Mouse (Mus musculus) myocyte (in vitro differentiated cells): ENCODE results near the gene Ldb1. TPM values are rescaled to one million over a fixed set of nuclear protein-coding genes. Genes with fewer than 3 reads are reported as not detected.

Source experiments
- H3K27me3 ChIP-seq: one replicate; pipeline ENCODE4 v1.6.1; 2011; ENCODE audit not compliant: control insufficient read depth, insufficient read depth, insufficient read length
- H3K36me3 ChIP-seq: one replicate; pipeline ENCODE4 v1.6.1; 2011; ENCODE audit not compliant: control insufficient read depth, insufficient read depth
- H3K4me2 ChIP-seq: one replicate; pipeline ENCODE4 v1.6.1; 2011; ENCODE audit warnings: low read depth, control low read depth
- H3K4me3 ChIP-seq: one replicate; pipeline ENCODE4 v1.5.1; 2011; ENCODE audit warnings: mild to moderate bottlenecking, control low read depth, moderate library complexity
- H3K79me2 ChIP-seq: one replicate; pipeline ENCODE4 v1.6.1; 2011; ENCODE audit not compliant: control insufficient read depth, insufficient read depth
- H3ac ChIP-seq: one replicate; pipeline ENCODE4 v1.6.1; 2011; ENCODE audit not compliant: control insufficient read depth, insufficient read length
- CEBPB ChIP-seq: IDR thresholded peaks from 2 replicates; pipeline ENCODE4 v1.6.1; 2011; ENCODE audit warnings: mild to moderate bottlenecking, moderate library complexity; ENCODE audit not compliant: poor library complexity, insufficient read depth, severe bottlenecking
- E2F4 ChIP-seq: IDR thresholded peaks from one replicate; pipeline ENCODE4 v1.6.1; 2011; ENCODE audit warnings: mild to moderate bottlenecking, control low read depth, moderate library complexity; ENCODE audit not compliant: insufficient read depth
- MAX ChIP-seq: IDR thresholded peaks from one replicate; pipeline ENCODE4 v1.6.1; 2011; ENCODE audit warnings: low read depth, mild to moderate bottlenecking, control low read depth
- MYOD1 ChIP-seq, 3 experiments: IDR thresholded peaks; one replicate each; pipeline ENCODE4 v1.6.1; 2011; ENCODE audit warnings: control low read depth in 2 of 3, low read depth in 2 of 3, mild to moderate bottlenecking in 2 of 3, moderate library complexity in 1 of 3; ENCODE audit not compliant: insufficient read length in 2 of 3, control insufficient read depth in 1 of 3
- MYOG ChIP-seq, 3 experiments: IDR thresholded peaks; one replicate each; pipeline ENCODE4 v1.6.1; 2011; ENCODE audit warnings: control low read depth in 2 of 3, low read depth in 2 of 3, mild to moderate bottlenecking in 2 of 3; ENCODE audit not compliant: insufficient read length in 2 of 3, control insufficient read depth in 1 of 3, insufficient read depth in 1 of 3
- POLR2A ChIP-seq: IDR thresholded peaks from one replicate; pipeline ENCODE4 v1.6.1; 2011; ENCODE audit warnings: low read depth, mild to moderate bottlenecking, control low read depth, moderate library complexity; ENCODE audit not compliant: insufficient read length
- POLR2AphosphoS2 ChIP-seq: IDR thresholded peaks from one replicate; pipeline ENCODE4 v1.6.1; 2011; ENCODE audit warnings: low read depth, control low read depth; ENCODE audit not compliant: insufficient read length
- REST ChIP-seq: IDR thresholded peaks from one replicate; pipeline ENCODE4 v1.6.1; 2011; ENCODE audit warnings: mild to moderate bottlenecking, control low read depth, moderate library complexity; ENCODE audit not compliant: insufficient read depth, insufficient read length
- SRF ChIP-seq: IDR thresholded peaks from one replicate; pipeline ENCODE4 v1.6.1; 2011; ENCODE audit warnings: low read depth; ENCODE audit not compliant: control insufficient read depth, insufficient read length
- TCF12 ChIP-seq: IDR thresholded peaks from one replicate; pipeline ENCODE4 v1.6.1; 2011; ENCODE audit warnings: mild to moderate bottlenecking, control low read depth; ENCODE audit not compliant: poor library complexity, insufficient read depth, severe bottlenecking
- TCF3 ChIP-seq: IDR thresholded peaks from one replicate; pipeline ENCODE4 v1.6.1; 2011; ENCODE audit warnings: low read depth, control low read depth; ENCODE audit not compliant: insufficient read length
- USF1 ChIP-seq: IDR thresholded peaks from one replicate; pipeline ENCODE4 v1.6.1; 2011; ENCODE audit warnings: low read depth, mild to moderate bottlenecking, control low read depth, moderate library complexity
- polyA plus RNA-seq: library from polyadenylated mRNA; unstranded; fragments of >200 nt; fragmentation: generic; extraction: Trizol; gene quantifications from one replicate; pipeline ENCODE4 v1.2.1, GENCODE M21; 2012; ENCODE audit warnings: missing spikeins

Gene Ldb1
- polyA plus RNA-seq, 1 experiment, result 68.7 TPM

DNA sequence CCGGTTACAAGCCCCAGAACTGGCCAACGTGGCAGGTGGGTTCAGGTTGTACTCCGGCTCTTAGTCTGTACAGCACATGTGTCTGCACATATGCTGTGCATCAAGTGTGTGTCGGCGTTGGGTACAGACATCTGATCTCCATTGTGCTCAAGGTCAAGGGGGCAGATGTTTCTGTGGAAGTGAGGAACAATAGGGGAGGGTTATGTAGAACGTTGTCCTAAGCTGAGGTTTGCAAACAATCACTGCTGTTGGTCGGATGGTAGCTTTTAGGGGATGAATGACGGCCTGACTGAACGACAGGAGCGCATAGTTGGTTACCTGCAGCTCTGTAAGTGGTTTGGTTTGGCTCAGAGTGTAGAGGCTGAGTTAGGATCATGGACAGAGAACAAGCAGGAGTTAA is 23.0 kb upstream of the Ldb1 start:
- no peak overlapping the region for H3K4me2 ChIP-seq
- H3K27me3 ChIP-seq, result no peaks in the 10 kb centered on the region
- peaks cover 4% of the 10 kb centered on the region for H3K79me2 ChIP-seq
- peaks cover 41% of the 10 kb centered on the region for H3K36me3 ChIP-seq
- no peak overlapping the region for H3K4me3 ChIP-seq
- H3ac ChIP-seq, result no peak overlapping the region
- no peak for TF ChIP-seq POLR2AphosphoS2
- no peak for TF ChIP-seq SRF
- TF ChIP-seq TCF12, result no peak
- TF ChIP-seq MAX, result no peak
- TF ChIP-seq CEBPB, result no peak
- no peak for TF ChIP-seq MYOG (IDR thresholded peaks at IDR 0.05; ENCODE audit: control insufficient read depth in 1 of 3, insufficient read depth in 1 of 3, insufficient read length in 2 of 3, low read depth in 2 of 3)
- no peak for TF ChIP-seq MYOD1 (IDR thresholded peaks at IDR 0.05; ENCODE audit: control insufficient read depth in 1 of 3, insufficient read length in 2 of 3, low read depth in 2 of 3)
- TF ChIP-seq USF1, result no peak
- TF ChIP-seq TCF3, result no peak
- no peak for TF ChIP-seq E2F4
- no peak for TF ChIP-seq REST
- no peak for TF ChIP-seq POLR2A

DNA sequence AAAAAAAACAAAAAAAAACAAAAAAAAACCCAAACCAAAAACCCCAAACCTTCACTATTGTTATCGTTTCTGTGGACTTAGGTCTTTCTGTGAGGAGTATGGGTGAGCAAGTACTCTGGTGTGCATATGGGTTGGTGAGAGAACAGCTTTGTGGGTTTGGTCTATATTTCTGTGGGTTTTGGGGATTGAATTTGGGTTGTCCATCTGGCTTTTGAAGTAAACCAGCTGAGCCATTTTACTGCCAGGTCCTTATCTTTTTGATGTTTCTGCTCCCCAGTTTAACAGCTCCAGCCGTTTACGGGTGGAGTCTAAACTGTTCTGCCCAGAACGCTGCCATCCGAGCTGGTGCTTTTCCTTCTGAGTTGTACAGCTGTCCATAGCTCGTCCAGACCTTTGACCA is 15.8 kb upstream of the Ldb1 start:
- Histone ChIP-seq H3K4me3 (no peak overlapping the region), H3K79me2 (peaks cover 59% of the 10 kb centered on the region), H3K4me2 (no peak overlapping the region), H3K36me3 (peaks cover 22% of the 10 kb centered on the region), H3ac (no peak overlapping the region), H3K27me3 (no peaks in the 10 kb centered on the region)
- TF ChIP-seq TCF12, result no peak
- peak in 2 of 3 experiments; percentile 10 to 33 for TF ChIP-seq MYOD1 (IDR thresholded peaks at IDR 0.05; ENCODE audit: control insufficient read depth in 1 of 3, insufficient read length in 2 of 3, low read depth in 2 of 3)
- no peak for TF ChIP-seq E2F4
- TF ChIP-seq USF1, result no peak
- no peak for TF ChIP-seq POLR2A
- TF ChIP-seq MYOG (IDR thresholded peaks at IDR 0.05; ENCODE audit: control insufficient read depth in 1 of 3, insufficient read depth in 1 of 3, insufficient read length in 2 of 3, low read depth in 2 of 3), result peak in 1 of 3 experiments; percentile 9
- no peak for TF ChIP-seq MAX

DNA sequence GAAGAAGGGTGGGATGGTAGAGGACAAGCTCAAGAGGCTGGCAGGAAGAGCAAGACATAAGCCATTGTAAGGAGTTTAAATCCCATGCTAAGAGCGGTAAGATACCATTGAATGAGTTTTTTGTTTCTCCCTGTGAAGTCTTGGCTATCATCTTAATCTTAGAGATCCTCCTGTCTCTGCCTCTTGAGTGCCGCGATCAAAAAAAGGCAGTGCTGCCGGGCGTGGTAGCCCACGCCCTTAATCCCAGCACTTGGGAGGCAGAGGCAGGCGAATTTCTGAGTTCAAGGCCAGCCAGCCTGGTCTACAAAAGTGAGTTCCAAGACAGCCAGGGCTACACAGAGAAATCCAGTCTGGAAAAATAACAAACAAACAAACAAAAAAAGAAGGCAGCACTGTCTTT is 13.5 kb upstream of the Ldb1 start:
- TF ChIP-seq REST, result no peak
- TF ChIP-seq USF1, result no peak
- no peak for TF ChIP-seq E2F4
- no peak for TF ChIP-seq CEBPB
- no peak for TF ChIP-seq POLR2A
- TF ChIP-seq TCF12, result no peak
- TF ChIP-seq TCF3, result no peak
- peak overlapping the region; percentile 91 for H3K4me2 ChIP-seq
- H3K27me3 ChIP-seq, result no peaks in the 10 kb centered on the region
- peaks cover 10% of the 10 kb centered on the region for H3K36me3 ChIP-seq
- H3K4me3 ChIP-seq, result peak overlapping the region; percentile 83
- peaks cover 54% of the 10 kb centered on the region for H3K79me2 ChIP-seq
- H3ac ChIP-seq, result no peak overlapping the region

DNA sequence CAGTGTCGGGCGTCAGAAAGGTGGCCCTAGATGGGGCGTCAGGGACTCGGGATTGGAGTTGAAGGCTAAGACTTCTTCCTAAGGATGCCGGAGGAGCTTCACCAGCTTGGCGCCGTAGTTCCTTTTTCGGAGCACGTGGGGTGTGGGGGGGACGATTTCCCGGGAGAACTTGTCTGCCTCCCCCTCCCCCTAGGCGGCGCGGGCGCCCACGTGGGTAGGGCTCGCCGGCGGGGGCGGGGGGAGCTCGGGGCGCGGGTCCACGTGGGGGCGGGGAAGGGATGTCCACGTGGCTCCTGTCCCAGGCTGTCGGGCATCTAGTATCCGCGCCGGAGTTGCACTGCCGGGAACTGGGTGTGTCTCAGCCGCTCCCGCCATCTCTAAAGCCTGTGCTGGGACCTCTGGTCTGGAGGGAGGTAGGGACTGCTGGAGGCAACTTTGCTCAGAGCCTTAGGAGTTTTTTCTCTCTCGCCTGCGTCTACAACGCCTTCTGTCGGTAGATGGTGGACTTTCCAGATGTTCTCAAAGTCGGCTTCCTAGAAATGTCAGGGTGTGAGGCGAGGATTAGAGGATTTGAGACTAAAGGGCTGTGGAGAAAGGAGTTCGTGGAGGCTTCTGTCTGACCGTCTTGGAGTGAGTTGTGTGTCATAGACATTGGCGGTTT is 12.1 kb upstream of the Ldb1 start:
- H3K36me3 ChIP-seq, result peaks cover 7% of the 10 kb centered on the region
- peak overlapping the region; percentile 53 for H3ac ChIP-seq
- H3K4me2 ChIP-seq, result peak overlapping the region; percentile 91
- no peaks in the 10 kb centered on the region for H3K27me3 ChIP-seq
- H3K4me3 ChIP-seq, result peak overlapping the region; percentile 83
- peaks cover 51% of the 10 kb centered on the region for H3K79me2 ChIP-seq
- peak; percentile 23 for TF ChIP-seq E2F4
- peak; percentile 71 for TF ChIP-seq USF1
- TF ChIP-seq TCF3, result no peak
- peak; percentile 58 for TF ChIP-seq POLR2AphosphoS2
- peak in 1 of 3 experiments; percentile 11 for TF ChIP-seq MYOD1 (IDR thresholded peaks at IDR 0.05; ENCODE audit: control insufficient read depth in 1 of 3, insufficient read length in 2 of 3, low read depth in 2 of 3)

DNA sequence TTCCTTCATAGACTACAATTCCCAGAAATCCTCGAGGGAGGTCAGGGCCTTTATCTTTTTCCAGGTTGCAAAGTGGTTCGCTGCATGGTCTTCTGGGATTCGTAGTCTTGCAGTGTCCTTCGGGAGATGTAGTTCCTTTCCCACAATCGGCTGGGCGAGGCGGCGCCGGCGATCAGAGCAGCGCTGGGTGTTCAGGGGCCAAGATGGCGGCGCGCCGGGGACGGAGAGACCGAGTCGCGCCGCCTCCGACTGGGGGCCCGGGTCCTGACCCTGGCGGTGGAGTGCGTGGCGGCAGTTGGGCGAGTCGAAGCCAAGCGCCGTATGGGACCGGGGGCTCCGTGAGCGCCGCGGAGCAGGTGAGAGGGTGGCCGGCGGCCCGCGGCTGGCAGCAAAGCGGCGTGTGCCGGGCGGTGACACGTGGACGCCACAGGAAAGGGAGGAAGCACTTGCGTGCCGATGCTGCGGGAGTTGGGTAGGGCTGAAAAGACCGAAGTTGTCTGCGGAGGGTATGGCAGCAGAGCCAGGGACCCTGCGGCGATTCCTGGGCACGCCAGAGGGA is 11.5 kb upstream of the Ldb1 start:
- H3K79me2 ChIP-seq, result peaks cover 45% of the 10 kb centered on the region
- H3ac ChIP-seq, result peak overlapping the region; percentile 53
- H3K36me3 ChIP-seq, result peaks cover under 1% of the 10 kb centered on the region
- H3K4me2 ChIP-seq, result peak overlapping the region; percentile 61
- H3K4me3 ChIP-seq, result peak overlapping the region; percentile 83
- H3K27me3 ChIP-seq, result no peaks in the 10 kb centered on the region
- no peak for TF ChIP-seq MAX
- TF ChIP-seq MYOG (IDR thresholded peaks at IDR 0.05; ENCODE audit: control insufficient read depth in 1 of 3, insufficient read depth in 1 of 3, insufficient read length in 2 of 3, low read depth in 2 of 3), result peak in 1 of 3 experiments; percentile 6
- peak; percentile 81 for TF ChIP-seq POLR2A
- no peak for TF ChIP-seq TCF12
- TF ChIP-seq POLR2AphosphoS2, result peak; percentile 64
- TF ChIP-seq E2F4, result no peak
- peak; percentile 55 for TF ChIP-seq USF1
- TF ChIP-seq SRF, result no peak
